Mouse (Mus musculus) spleen, adult 10 weeks (tissue): Measurements from ENCODE around the gene Csta1. TPM values are rescaled to one million over a fixed set of nuclear protein-coding genes. Genes with fewer than 3 reads are reported as not detected.

Experiments used
- polyA plus RNA-seq: library from polyadenylated mRNA; stranded (reverse); fragments of 350-450 nt; fragmentation: Illumina TruSeq; extraction: RNeasy Lipid Tissue Mini Kit (QIAGEN cat#74804); gene quantifications from one replicate; pipeline ENCODE4 v1.2.3, GENCODE M21; 2015; ENCODE audit warnings: low replicate concordance; ENCODE audit not compliant: insufficient read depth

The Csta1 gene
- polyA plus RNA-seq, result not detected

DNA sequence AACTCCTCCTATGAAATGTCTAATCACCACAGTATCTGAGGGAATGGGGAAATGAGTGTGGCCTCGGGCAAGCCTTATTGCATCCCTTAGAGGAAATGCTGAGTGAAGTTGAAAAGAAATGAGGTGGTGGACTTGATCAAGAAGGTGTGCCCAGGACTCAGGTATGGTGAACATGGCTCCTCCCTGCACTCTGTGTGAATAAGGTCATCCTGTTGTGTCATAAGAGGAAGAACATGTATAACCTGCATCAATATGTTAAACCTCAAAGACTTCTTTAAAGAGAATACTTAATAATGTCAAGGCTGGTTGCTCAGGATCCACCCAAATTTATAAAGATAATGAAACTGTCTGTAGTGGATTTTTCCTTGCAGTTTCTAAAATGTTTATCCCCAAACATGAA lies at the start of gene Csta1:
Gene Csta1, minus strand, starts transcription at position 101 of the 400 bp plus-strand sequence.

DNA sequence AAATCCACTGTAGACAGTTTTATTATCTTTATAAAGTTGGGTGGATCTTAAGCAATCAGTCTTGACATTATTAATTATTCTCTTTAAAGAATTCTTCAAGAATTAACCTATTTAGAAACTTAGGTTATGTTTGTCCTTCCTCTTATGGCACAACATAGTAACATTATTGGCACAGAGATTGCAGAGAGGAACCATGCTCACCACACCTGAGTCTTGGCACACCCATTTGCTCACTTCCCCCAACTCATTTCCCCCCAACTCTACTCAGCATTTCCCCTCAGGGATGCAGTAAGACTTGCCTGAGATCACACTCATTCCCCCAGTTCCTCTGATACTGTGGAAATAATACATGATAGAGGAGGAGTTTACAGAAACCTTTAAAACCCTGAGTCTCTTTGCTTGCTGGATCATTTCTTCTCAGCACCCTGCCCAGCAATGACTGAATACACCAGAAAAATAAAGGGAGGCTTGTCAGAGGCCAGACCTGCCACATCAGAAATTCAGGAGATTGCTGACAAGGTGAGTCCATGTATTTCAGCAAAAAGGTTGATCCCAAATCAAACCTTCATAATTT lies 25.4 kb upstream of the Csta1 start, which contains the start of gene Stfa2l1:
Gene Stfa2l1, plus strand, starts transcription at position 410 of the 574 bp plus-strand sequence.

GRCm38 (mm10) chr16:36071450-36072379 lies 59.3 kb downstream of the Csta1 start, which contains the start of the genes Fam162a and Ccdc58:
TSS of gene Fam162a (minus strand) at chr16:36071594.
TSS of gene Ccdc58 (plus strand) at chr16:36071685.

Other genes starting within 250 kb of the Csta1 start
- gene Parp9, start 192.8 kb downstream of the Csta1 start, polyA plus RNA-seq, result 77.4 TPM
- gene Dtx3l, start 192.1 kb downstream of the Csta1 start, polyA plus RNA-seq, result 53.0 TPM
- 58.3 TPM for gene Kpna1, start 152.5 kb downstream of the Csta1 start, polyA plus RNA-seq
- gene Wdr5b, start 90.1 kb downstream of the Csta1 start, polyA plus RNA-seq, result 21.8 TPM
- gene Fam162a, start 59.6 kb downstream of the Csta1 start, polyA plus RNA-seq, result 80.0 TPM
- gene Ccdc58, start 59.6 kb downstream of the Csta1 start, polyA plus RNA-seq, result 51.2 TPM
- 12.8 TPM for gene Stfa2l1, start 25.6 kb upstream of the Csta1 start, polyA plus RNA-seq
- 4.9 TPM for gene Gm5483, start 53.0 kb upstream of the Csta1 start, polyA plus RNA-seq
- gene Gm5416, start 79.2 kb upstream of the Csta1 start, polyA plus RNA-seq, result not detected
- not detected for gene 2010005H15Rik, start 90.2 kb upstream of the Csta1 start, polyA plus RNA-seq
- gene Stfa1, start 145.7 kb upstream of the Csta1 start, polyA plus RNA-seq, result 0.48 TPM
- gene BC117090, start 203.1 kb upstream of the Csta1 start, polyA plus RNA-seq, result not detected
- not detected for gene BC100530, start 236.5 kb upstream of the Csta1 start, polyA plus RNA-seq